Mouse (Mus musculus) midbrain, embryonic 12.5 days (tissue): ENCODE measurements around the gene Atn1. TPM values are rescaled to one million over a fixed set of nuclear protein-coding genes. Genes with fewer than 3 reads are reported as not detected.
A peak's percentile ranks its signal among the peaks of the same experiment; 100 is the strongest.

Source experiments
- ATAC-seq: fragments of 200-750 bp; cut with Nextera tagmentation; 2 replicates; pipeline ENCODE4 v1.8.0; 2017; ENCODE audit warnings: low read depth, moderate TSS enrichment, moderate library complexity; ENCODE audit not compliant: low FRiP score
- H3K27ac ChIP-seq: fragments of 300-500 bp; sonication (generic); replicated peaks from 2 replicates; pipeline ENCODE4 v1.5.1; 2016; ENCODE audit warnings: mild to moderate bottlenecking
- H3K27me3 ChIP-seq: fragments of 300-500 bp; sonication (generic); 2 replicates; pipeline ENCODE4 v1.6.1; 2016; ENCODE audit warnings: mild to moderate bottlenecking
- H3K36me3 ChIP-seq: fragments of 300-500 bp; sonication (generic); 2 replicates; pipeline ENCODE4 v1.6.1; 2016
- H3K4me1 ChIP-seq: fragments of 300-500 bp; sonication (generic); 2 replicates; pipeline ENCODE4 v1.6.1; 2016
- H3K4me2 ChIP-seq: fragments of 300-500 bp; sonication (generic); replicated peaks from 2 replicates; pipeline ENCODE4 v1.6.1; 2016; ENCODE audit warnings: mild to moderate bottlenecking, moderate library complexity
- H3K4me3 ChIP-seq: fragments of 300-500 bp; sonication (generic); 2 replicates; pipeline ENCODE4 v1.5.1; 2016; ENCODE audit warnings: mild to moderate bottlenecking
- H3K9ac ChIP-seq: fragments of 300-500 bp; sonication (generic); replicated peaks from 2 replicates; pipeline ENCODE4 v1.6.1; 2016; ENCODE audit warnings: mild to moderate bottlenecking, moderate library complexity
- H3K9me3 ChIP-seq: fragments of 300-500 bp; sonication (generic); 2 replicates; pipeline ENCODE4 v1.6.1; 2016; ENCODE audit warnings: mild to moderate bottlenecking
- WGBS: fragments of 180-500 bp; shearing (Covaris S2); methylation state at CpG from one replicate; pipeline ENCODE4 v1.1.7; 2016; 5-methylcytosine and 5-hydroxymethylcytosine counted together
- polyA plus RNA-seq: library from polyadenylated mRNA; unstranded; fragments of >200 nt; fragmentation: Nextera tagmentation; extraction: Ambion mirVana; gene quantifications from 2 replicates; pipeline ENCODE4 v1.2.1, GENCODE M21; 2016

The Atn1 gene
- polyA plus RNA-seq, 1 experiment from 2014 or later = 15.6 TPM

DNA sequence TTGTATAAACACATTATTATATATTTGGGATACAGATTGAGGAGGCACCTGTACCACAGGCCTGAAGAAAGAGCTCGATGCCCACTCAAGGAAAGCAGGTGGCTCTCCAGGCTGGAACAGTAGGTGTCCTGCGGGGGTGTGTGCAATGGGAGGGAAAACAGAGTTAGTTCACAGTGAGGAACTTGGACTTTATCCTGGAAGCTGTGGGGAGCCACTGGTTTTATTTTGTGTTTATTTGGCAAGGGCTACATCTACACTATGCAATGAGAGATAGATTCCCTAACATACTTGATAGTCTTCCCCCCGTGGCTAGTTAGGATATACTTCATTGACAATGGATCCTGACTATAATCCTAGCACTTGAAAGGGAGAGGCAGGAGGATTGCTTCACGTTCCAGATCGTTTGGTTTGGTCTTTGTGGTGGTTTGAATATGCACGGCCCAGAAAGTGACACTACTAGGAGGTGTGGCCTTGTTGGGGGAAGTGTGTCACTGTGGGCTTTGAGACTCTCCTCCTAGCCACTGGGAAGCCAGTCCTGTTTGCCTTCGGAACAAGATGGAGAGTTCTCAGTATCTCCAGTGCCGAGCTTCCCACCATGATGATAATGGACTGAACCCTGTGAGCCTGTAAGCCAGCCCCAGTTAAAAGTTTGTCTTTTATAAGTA, 30.6 kb upstream of the Atn1 start:
- Histone ChIP-seq H3K4me3 (no peak overlapping the region), H3K27ac (no peak overlapping the region), H3K4me1 (0 out of 2 replicates have a peak, but pooled peaks cover 4% of the 10 kb centered on the region), H3K9ac (no peak overlapping the region), H3K27me3 (no peaks in the 10 kb centered on the region), H3K9me3 (no peaks in the 10 kb centered on the region), H3K36me3 (no peaks in the 10 kb centered on the region), H3K4me2 (no peak overlapping the region)
- ATAC-seq = no peak
- 54% methylated on average over 8 of the region's 8 CpGs for WGBS

DNA sequence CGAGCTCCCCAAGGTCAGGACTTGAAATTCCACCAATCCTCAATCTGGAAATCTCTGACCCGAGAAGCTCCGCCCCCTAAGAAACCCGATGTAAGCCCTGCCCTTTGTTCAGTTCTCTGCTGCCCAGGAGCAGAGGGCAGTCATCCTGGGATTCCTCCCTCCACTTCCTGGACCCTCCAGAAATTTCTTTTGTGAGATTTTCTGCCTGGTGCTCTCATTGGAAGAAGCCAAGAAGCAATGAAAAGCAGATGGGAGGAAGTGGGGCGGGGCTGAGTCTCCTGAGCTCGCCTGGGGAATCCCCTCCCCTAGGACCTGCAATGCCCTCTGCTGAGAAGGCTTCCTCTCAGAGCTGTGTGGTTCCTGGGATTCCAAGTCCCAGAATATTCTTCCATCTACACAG, 26.1 kb upstream of the Atn1 start:
- peaks cover 15% of the 10 kb centered on the region for H3K4me1 ChIP-seq
- H3K4me3 ChIP-seq = no peak overlapping the region
- no peaks in the 10 kb centered on the region for H3K9me3 ChIP-seq
- no peak overlapping the region for H3K27ac ChIP-seq
- no peaks in the 10 kb centered on the region for H3K36me3 ChIP-seq
- no peak overlapping the region for H3K9ac ChIP-seq
- no peak for ATAC-seq
- H3K4me2 ChIP-seq = no peak overlapping the region
- peaks cover 24% of the 10 kb centered on the region for H3K27me3 ChIP-seq
- 26% methylated on average over 6 of the region's 6 CpGs for WGBS

DNA sequence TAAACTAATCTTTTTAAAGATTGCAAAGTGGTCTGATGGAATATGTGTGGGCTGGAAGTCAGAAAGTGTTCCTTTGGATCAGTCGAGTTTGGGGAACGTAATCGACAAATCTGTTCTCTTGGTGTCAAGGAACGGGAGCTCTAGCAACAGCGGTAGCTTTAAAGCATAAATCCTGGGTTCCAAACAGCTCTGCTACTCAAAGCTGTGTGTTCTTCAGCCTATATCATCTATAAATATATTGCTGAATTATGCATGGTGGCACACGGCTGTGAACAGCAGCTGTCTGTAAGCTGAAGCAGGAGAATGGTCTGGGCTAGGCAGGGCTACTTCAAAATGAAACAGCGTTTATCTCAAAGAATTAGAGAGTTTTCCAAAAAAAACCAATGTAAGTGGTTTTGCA, 24.6 kb upstream of the Atn1 start:
- Histone ChIP-seq H3K36me3 (no peaks in the 10 kb centered on the region), H3K27me3 (peaks cover 24% of the 10 kb centered on the region), H3K4me3 (no peak overlapping the region), H3K4me1 (peaks cover 15% of the 10 kb centered on the region), H3K4me2 (no peak overlapping the region), H3K9ac (no peak overlapping the region), H3K27ac (no peak overlapping the region), H3K9me3 (no peaks in the 10 kb centered on the region)
- WGBS = 85% methylated on average over 7 of the region's 7 CpGs
- ATAC-seq = no peak

DNA sequence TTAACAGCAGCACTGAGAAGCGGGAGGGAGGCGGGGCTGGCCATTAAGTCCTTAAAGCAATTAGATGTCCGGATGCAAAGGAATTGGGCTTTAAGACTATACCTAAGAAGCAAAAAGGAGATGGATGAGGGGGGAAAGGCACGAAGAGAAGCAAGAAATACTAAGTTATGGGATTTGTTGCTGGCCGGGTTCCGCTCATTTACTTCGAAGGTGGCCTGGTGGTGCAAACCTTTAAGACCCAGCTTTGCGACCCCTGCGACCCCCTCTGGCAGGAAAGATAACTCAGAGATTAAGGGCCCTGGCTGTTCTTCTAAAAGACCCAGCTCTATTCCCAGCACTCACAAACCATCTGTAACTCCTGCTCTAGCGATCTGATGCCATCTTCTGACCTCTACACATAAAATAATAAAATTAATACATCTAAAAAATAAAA, 23.7 kb upstream of the Atn1 start:
- no peak for ATAC-seq
- 4% methylated on average over 10 of the region's 10 CpGs for WGBS
- Histone ChIP-seq H3K9ac (peak overlapping the region; percentile 43; the same call in 1 of the 2 replicates), H3K4me3 (peak overlapping the region; percentile 34), H3K4me1 (peaks cover 15% of the 10 kb centered on the region), H3K4me2 (peak overlapping the region; percentile 58), H3K27me3 (peaks cover 24% of the 10 kb centered on the region), H3K9me3 (no peaks in the 10 kb centered on the region), H3K27ac (no peak overlapping the region), H3K36me3 (no peaks in the 10 kb centered on the region)

DNA sequence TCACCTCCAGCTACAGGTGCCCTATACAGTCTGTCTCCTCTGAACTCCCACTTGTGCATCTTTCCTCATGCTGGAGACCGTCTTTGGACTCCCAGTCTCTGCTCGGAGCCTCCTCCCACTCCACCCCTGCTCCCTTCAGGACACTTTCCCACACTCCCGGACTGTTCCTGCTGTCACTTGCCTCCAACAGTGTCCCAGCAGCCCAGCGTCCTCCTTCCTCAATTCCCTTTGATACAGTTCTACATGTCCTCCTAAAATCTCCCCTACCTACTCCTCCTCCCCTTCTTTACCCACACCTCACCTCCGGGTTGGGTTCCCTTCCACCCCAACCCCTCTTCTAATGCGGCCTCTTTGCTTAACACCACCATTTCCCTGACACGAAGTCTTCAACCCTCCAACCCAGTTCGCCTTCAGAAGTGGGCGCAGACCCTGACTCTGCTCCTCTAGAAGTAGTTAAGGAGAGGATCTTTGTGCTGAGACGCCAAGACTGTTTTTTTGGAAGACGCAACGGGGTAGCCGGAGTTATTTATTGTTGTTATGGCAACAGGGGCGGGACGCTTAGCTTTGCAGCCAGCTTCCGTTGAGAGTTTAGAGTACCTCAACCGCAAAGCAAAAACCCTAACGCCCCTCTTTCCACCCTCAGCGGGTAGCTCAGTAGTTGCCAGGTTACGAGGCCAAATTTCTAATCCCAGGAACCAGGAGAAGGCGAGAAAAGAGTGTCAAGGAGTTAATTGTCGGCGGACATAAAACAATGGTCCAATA, 23.1 kb upstream of the Atn1 start, which contains the start of gene Lrrc23:
Lrrc23 (minus strand) TSS at position 506 of the 762 bp plus-strand sequence.
- Histone ChIP-seq H3K4me3 (peak within 1 kb of the TSS; percentile 34), H3K9ac (peak within 1 kb of the TSS; percentile 43; the same call in 1 of the 2 replicates), H3K27me3 (peaks cover 24% of the 10 kb centered on the region), H3K27ac (no peak within 1 kb of the TSS), H3K4me1 (peaks cover 15% of the 10 kb centered on the region), H3K4me2 (peak within 1 kb of the TSS; percentile 58), H3K9me3 (no peaks in the 10 kb centered on the region), H3K36me3 (no peaks in the 10 kb centered on the region)
- WGBS = 3% methylated on average over 23 of the region's 23 CpGs
- peak; percentile 53; the same call in 1 of the 2 replicates for ATAC-seq

DNA sequence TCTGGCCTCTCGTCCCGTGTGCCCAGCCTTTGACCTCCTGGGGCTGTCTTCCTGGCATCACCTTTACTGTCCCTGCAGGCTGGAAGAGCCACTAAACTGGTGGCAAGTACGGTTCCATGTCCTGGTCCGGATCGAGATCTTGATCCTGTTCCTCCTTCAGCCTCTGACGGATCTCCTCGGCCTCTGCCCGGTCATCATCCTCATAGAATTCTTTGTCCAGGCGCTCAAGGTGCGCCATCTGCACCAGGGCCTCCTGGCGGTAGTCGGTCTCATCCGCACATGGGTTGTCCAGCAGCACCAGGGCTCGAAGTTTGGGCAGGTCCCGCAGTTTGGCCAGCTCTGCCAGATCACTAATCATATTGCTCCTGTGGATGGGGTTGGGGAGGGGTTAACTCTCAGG, 14.2 kb upstream of the Atn1 start:
- Histone ChIP-seq H3K27ac (no peak overlapping the region), H3K9me3 (no peaks in the 10 kb centered on the region), H3K27me3 (peaks cover 53% of the 10 kb centered on the region)

DNA sequence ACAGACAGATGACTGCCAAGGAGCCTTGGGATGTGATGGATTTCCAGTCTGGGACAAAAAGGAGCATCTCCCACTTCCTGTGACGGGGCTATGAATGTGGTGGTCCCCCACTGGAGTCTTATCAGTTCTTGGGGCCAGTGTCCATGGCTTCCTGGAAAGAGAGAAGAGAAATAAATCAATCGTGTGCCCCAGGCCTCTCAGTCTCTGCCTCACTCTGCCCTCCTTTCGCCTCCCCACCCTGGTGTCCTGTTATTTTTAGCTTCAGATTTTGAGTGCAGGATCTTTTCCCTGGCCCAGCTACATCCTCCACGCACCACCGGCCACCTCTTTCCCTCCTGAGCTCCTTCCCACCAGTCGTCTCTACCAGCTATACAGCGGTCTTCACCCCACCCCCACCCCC, 13.7 kb upstream of the Atn1 start:
- Histone ChIP-seq H3K27me3 (peaks cover 53% of the 10 kb centered on the region), H3K4me1 (peaks cover 25% of the 10 kb centered on the region), H3K4me2 (peak overlapping the region; percentile 84), H3K4me3 (peak overlapping the region; percentile 50), H3K27ac (no peak overlapping the region), H3K9me3 (no peaks in the 10 kb centered on the region), H3K36me3 (no peaks in the 10 kb centered on the region), H3K9ac (peak overlapping the region; percentile 57)
- no peak for ATAC-seq
- 62% methylated on average over 7 of the region's 7 CpGs for WGBS

More for the DNA sequence above, 14.2 kb upstream of the Atn1 start:
- H3K36me3 ChIP-seq = no peaks in the 10 kb centered on the region
- ATAC-seq = no peak
- H3K9ac ChIP-seq = no peak overlapping the region
- peaks cover 25% of the 10 kb centered on the region for H3K4me1 ChIP-seq
- no peak overlapping the region for H3K4me2 ChIP-seq
- WGBS = 88% methylated on average over 15 of the region's 15 CpGs
- no peak overlapping the region for H3K4me3 ChIP-seq

DNA sequence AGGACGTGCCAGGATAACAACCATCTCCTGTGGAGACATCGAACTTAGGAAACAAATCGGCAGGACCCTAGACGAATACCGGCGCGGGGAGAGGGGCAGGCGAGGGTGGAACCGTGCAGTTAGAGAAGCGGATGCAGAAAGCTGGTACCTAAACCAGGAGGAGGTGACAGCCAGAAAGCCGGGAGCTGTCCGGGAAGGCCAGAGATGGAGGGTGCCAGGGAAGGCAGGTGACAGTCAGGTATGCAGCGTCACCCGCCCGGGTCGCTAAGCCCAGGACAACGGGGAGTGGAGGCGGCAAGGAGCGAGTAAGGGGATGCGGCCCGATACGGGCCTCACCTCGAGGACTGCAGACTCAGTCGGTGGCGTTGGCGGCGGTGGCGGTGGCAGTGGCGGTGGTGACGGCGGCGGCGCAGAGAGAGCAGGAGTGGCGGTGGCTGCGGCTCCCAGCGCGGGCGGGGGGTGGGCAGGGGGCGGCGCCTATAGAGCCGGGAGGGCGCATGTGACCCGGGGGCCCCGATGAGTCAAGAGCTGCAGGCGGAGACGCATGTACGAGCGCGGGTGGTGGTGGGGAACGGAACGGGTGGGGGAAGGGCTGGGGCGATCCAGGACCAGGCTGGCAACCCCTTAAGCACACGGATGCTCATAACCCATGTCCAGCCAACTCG, 12.9 kb upstream of the Atn1 start, which contains the start of gene Eno2:
Eno2 (minus strand) TSS at position 573 of the 665 bp plus-strand sequence.
- H3K27me3 ChIP-seq = peaks cover 53% of the 10 kb centered on the region
- peaks cover 25% of the 10 kb centered on the region for H3K4me1 ChIP-seq
- H3K27ac ChIP-seq = 0 out of 2 replicates have a peak within 1 kb of the TSS, but pooled peaks have one; percentile 15
- H3K9ac ChIP-seq = peak within 1 kb of the TSS; percentile 57
- under 1% methylated on average over 54 of the region's 54 CpGs for WGBS
- H3K9me3 ChIP-seq = no peaks in the 10 kb centered on the region
- ATAC-seq = peak; percentile 82
- no peaks in the 10 kb centered on the region for H3K36me3 ChIP-seq
- peak within 1 kb of the TSS; percentile 84 for H3K4me2 ChIP-seq
- H3K4me3 ChIP-seq = peak within 1 kb of the TSS; percentile 50

DNA sequence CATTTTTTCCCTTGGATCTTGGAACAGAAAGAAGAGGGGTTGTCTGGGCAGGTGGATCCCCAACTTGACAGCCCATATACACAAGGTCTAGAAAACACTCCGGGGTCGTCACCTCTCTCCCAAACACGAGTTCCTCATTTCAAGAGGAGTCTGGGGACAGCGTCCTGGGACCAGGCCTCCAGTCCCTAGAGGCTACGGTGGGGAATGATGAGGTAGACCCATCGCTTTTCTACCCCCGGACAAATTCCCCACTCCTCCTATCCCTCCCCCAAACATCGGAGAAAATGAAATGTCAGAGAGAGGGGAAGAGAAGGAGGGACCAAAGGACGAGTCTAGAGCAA, 12.3 kb upstream of the Atn1 start:
- Histone ChIP-seq H3K9ac (peak overlapping the region; percentile 57), H3K4me2 (peak overlapping the region; percentile 84), H3K9me3 (no peaks in the 10 kb centered on the region), H3K4me3 (peak overlapping the region; percentile 50), H3K27me3 (peaks cover 53% of the 10 kb centered on the region), H3K4me1 (peaks cover 25% of the 10 kb centered on the region), H3K36me3 (no peaks in the 10 kb centered on the region), H3K27ac (no peak overlapping the region)
- WGBS = 3% methylated on average over 9 of the region's 9 CpGs
- ATAC-seq = peak; percentile 13

DNA sequence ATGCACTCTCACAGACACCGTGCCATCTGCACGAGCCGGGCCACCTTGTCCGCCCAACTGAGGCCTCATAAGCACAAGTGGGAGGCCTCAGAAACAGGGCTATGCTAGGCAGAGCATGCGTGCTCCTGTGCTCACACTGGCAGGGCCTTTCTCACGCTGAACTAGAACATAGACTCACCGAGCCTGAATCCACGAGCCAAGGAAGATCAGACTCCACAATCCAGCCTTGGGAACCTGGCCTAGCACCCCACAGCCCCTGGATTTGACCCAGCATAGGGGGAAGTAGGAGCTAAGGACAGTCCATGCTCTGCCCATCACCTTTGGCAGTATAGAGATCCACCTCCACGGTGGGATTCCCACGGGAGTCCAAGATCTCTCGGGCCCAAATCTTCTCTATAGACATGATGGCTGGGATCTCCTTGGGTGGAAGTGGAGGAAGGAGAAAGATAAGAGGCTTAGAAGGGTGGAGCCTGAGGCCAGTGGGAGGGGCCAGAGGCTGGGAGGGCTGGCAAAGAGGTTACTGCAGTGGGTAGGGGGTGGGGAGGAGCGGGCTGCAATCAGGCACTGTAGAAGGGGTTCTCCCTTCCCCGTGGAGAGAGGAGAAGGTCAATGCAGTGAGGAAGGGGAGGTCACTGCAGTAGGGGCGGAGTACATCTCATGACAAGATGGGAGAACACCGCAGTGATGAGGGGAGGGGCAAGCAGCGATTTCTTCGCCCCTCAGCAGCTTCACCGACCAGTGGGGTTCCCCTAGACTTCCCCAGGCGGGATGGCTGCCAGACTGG, 11.8 kb upstream of the Atn1 start:
- Histone ChIP-seq H3K36me3 (no peaks in the 10 kb centered on the region), H3K4me1 (peaks cover 25% of the 10 kb centered on the region), H3K4me2 (peak overlapping the region; percentile 84), H3K27me3 (peaks cover 51% of the 10 kb centered on the region), H3K4me3 (peak overlapping the region; percentile 50; the same call in 1 of the 2 replicates), H3K27ac (no peak overlapping the region), H3K9ac (no peak overlapping the region; the same call in 1 of the 2 replicates), H3K9me3 (no peaks in the 10 kb centered on the region)
- WGBS = 16% methylated on average over 17 of the region's 19 CpGs
- ATAC-seq = peak; percentile 28

DNA sequence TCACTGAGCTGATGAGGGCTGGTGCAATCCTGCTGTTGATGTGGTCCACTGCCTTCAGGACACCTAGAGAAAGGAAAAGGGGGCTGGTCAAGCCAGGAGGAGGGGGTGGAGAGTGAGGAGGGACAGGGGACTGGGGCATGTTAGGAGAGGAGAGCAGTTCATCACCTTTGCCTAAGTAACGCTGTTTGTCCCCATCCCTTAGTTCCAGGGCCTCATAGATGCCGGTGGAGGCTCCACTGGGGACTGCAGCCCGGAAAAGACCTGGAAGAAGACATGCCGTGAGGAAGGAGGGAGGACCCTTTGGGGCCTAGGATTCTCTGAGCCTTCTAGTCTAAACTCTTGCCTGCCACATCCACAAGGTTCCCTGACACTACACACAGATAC, 11.2 kb upstream of the Atn1 start:
- H3K27ac ChIP-seq = no peak overlapping the region
- 12% methylated on average over 4 of the region's 4 CpGs for WGBS
- no peaks in the 10 kb centered on the region for H3K36me3 ChIP-seq
- peaks cover 52% of the 10 kb centered on the region for H3K27me3 ChIP-seq
- no peak for ATAC-seq
- no peak overlapping the region for H3K9ac ChIP-seq
- H3K4me3 ChIP-seq = no peak overlapping the region
- H3K4me2 ChIP-seq = 0 out of 2 replicates have a peak overlapping the region, but pooled peaks have one; percentile 84
- H3K9me3 ChIP-seq = no peaks in the 10 kb centered on the region
- peaks cover 25% of the 10 kb centered on the region for H3K4me1 ChIP-seq
